Mouse (Mus musculus) forebrain, embryonic 14.5 days (tissue): ENCODE measurements at regions not wholly inside any gene's neighbourhood (a gene's known extent, or its start where the extent isn't known, plus 50 kb on each side); places are given as distances from the start of the nearest gene placed in this dataset.

Source experiments
- ATAC-seq: fragments of 200-750 bp; cut with Nextera tagmentation; 2 replicates; pipeline ENCODE4 v1.8.0; 2017; ENCODE audit warnings: mild to moderate bottlenecking, moderate library complexity
- DNase-seq: peaks from one replicate; pipeline ENCODE4 v3.0.0-alpha.2; 2015; ENCODE audit warnings: low spot score
- H3K27ac ChIP-seq: fragments of 300-500 bp; sonication (generic); 2 replicates; pipeline ENCODE4 v1.5.1; 2014; ENCODE audit warnings: low read depth, mild to moderate bottlenecking, control low read depth, low read length, moderate library complexity
- H3K27me3 ChIP-seq: fragments of 300-500 bp; sonication (generic); replicated peaks from 2 replicates; pipeline ENCODE4 v1.6.1; 2014; ENCODE audit warnings: low read length, control low read depth, mixed read lengths; ENCODE audit not compliant: control insufficient read depth, insufficient read depth
- H3K36me3 ChIP-seq: fragments of 300-500 bp; sonication (generic); 2 replicates; pipeline ENCODE4 v1.6.1; 2014; ENCODE audit warnings: low read length, control low read depth; ENCODE audit not compliant: control insufficient read depth, insufficient read depth
- H3K4me1 ChIP-seq: fragments of 300-500 bp; sonication (generic); 2 replicates; pipeline ENCODE4 v1.6.1; 2014; ENCODE audit warnings: antibody characterized with exemption, low read length, control low read depth; ENCODE audit not compliant: control insufficient read depth, insufficient read depth
- H3K4me2 ChIP-seq: fragments of 300-500 bp; sonication (generic); 2 replicates; pipeline ENCODE4 v1.6.1; 2014; ENCODE audit warnings: mild to moderate bottlenecking, control low read depth, low read length
- H3K4me3 ChIP-seq: fragments of 300-500 bp; sonication (generic); 2 replicates; pipeline ENCODE4 v1.5.1; 2014; ENCODE audit warnings: low read depth, low read length, control low read depth
- H3K9ac ChIP-seq: fragments of 300-500 bp; sonication (generic); 2 replicates; pipeline ENCODE4 v1.6.1; 2014; ENCODE audit warnings: mild to moderate bottlenecking, low read length, control low read depth, moderate library complexity
- H3K9me3 ChIP-seq: fragments of 300-500 bp; sonication (generic); replicated peaks from 2 replicates; pipeline ENCODE4 v1.6.1; 2016; ENCODE audit warnings: low read length, control low read depth, mixed read lengths; ENCODE audit not compliant: control insufficient read depth
- WGBS: fragments of 180-500 bp; shearing (Covaris S2); extraction: QIAGEN DNeasy Blood & Tissue Kit; methylation state at CpG from one replicate; pipeline ENCODE4 v1.1.7; 2014; 5-methylcytosine and 5-hydroxymethylcytosine counted together

- Histone ChIP-seq H3K27me3 (no peaks in the 10 kb centered on the region), H3K9me3 (no peaks in the 10 kb centered on the region), H3K4me2 (no peak overlapping the region), H3K4me3 (no peak overlapping the region), H3K4me1 (no peaks in the 10 kb centered on the region), H3K9ac (no peak overlapping the region), H3K27ac (no peak overlapping the region), H3K36me3 (no peaks in the 10 kb centered on the region)
- DNase-seq: peak; percentile 7
- WGBS: 66% methylated on average over 1 of the region's 1 CpGs
- no peak for ATAC-seq
Observed at GRCm38 (mm10) chr8:75353786-75354185, 52.6 kb downstream of the Gm10358 start.

DNA sequence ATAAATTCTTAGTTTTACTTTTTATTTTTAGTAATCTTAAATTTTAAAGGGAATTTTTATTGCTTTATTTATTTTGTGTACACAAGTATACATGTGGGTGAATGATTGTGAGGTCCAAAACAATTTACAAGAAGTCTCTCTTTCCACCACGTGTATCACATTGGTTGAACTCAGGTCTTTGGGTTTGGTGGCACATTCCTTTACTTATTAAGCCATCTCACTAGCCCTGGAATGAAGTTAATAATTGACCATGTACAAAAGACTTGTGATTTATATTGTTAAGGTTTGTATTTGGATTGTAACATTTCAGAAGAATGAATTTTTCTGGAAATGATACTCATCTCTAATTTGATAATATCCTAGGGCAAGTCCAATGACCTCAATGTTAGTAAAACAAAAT lies 56.2 kb downstream of the Gm10358 start:
- no peak for DNase-seq
- Histone ChIP-seq H3K4me3 (no peak overlapping the region), H3K4me2 (no peak overlapping the region), H3K4me1 (no peaks in the 10 kb centered on the region), H3K9ac (no peak overlapping the region), H3K9me3 (no peaks in the 10 kb centered on the region), H3K27me3 (no peaks in the 10 kb centered on the region), H3K36me3 (no peaks in the 10 kb centered on the region), H3K27ac (no peak overlapping the region)
- 80% methylated on average over 1 of the region's 1 CpGs for WGBS
- no peak for ATAC-seq

DNA sequence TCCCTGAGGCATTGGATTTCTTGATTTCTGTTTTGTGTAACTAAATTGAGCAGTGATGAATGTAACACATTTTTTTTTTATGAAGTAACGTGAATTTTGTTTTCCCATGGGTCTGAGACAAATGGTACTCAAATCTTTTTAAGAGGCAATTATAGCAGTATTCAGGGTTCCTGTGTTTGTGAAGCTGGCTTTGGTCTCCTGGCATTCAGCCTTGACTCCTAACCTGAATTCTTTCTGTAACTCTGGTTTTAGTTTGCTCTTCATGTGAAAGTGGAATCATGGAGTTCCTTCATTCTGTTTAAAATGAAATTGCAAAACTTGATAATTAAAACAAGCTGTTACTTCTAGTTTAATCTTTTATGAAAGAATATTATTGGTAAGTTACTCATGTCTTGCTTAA lies 58.3 kb downstream of the Gm10358 start:
- no peak for ATAC-seq
- Histone ChIP-seq H3K4me1 (no peaks in the 10 kb centered on the region), H3K9ac (no peak overlapping the region), H3K27ac (no peak overlapping the region), H3K4me2 (no peak overlapping the region), H3K36me3 (no peaks in the 10 kb centered on the region), H3K9me3 (no peaks in the 10 kb centered on the region), H3K27me3 (no peaks in the 10 kb centered on the region), H3K4me3 (no peak overlapping the region)
- whole genome bisulfite sequencing: 70% methylated on average over 1 of the region's 1 CpGs
- DNase-seq: no peak

GRCm38 (mm10) chr8:75320614-75321013 lies 85.8 kb downstream of the Gm10358 start:
- H3K4me1 ChIP-seq: no peaks in the 10 kb centered on the region
- DNase-seq (no peak), ATAC-seq (no peak)
- no peaks in the 10 kb centered on the region for H3K36me3 ChIP-seq
- no peaks in the 10 kb centered on the region for H3K27me3 ChIP-seq
- no peak overlapping the region for H3K4me2 ChIP-seq
- WGBS: 82% methylated on average over 1 of the region's 1 CpGs
- H3K9ac ChIP-seq: no peak overlapping the region
- no peaks in the 10 kb centered on the region for H3K9me3 ChIP-seq
- no peak overlapping the region for H3K4me3 ChIP-seq
- H3K27ac ChIP-seq: no peak overlapping the region

GRCm38 (mm10) chr8:75318526-75318925 lies 87.9 kb downstream of the Gm10358 start:
- 33% methylated on average over 4 of the region's 4 CpGs for WGBS
- H3K4me3 ChIP-seq: no peak overlapping the region
- H3K9ac ChIP-seq: no peak overlapping the region
- H3K4me2 ChIP-seq: no peak overlapping the region
- H3K27ac ChIP-seq: no peak overlapping the region
- H3K9me3 ChIP-seq: no peaks in the 10 kb centered on the region
- no peaks in the 10 kb centered on the region for H3K4me1 ChIP-seq
- no peaks in the 10 kb centered on the region for H3K27me3 ChIP-seq
- ATAC-seq (no peak), DNase-seq (no peak)
- no peaks in the 10 kb centered on the region for H3K36me3 ChIP-seq

GRCm38 (mm10) chr8:75315886-75316285 lies 90.5 kb downstream of the Gm10358 start:
- no peaks in the 10 kb centered on the region for H3K9me3 ChIP-seq
- no peak overlapping the region for H3K9ac ChIP-seq
- 9% methylated on average over 3 of the region's 3 CpGs for WGBS
- H3K27me3 ChIP-seq: no peaks in the 10 kb centered on the region
- no peak overlapping the region for H3K4me3 ChIP-seq
- ATAC-seq (peak; percentile 77), DNase-seq (peak; percentile 81)
- no peaks in the 10 kb centered on the region for H3K4me1 ChIP-seq
- no peak overlapping the region for H3K27ac ChIP-seq
- no peak overlapping the region for H3K4me2 ChIP-seq
- H3K36me3 ChIP-seq: no peaks in the 10 kb centered on the region

DNA sequence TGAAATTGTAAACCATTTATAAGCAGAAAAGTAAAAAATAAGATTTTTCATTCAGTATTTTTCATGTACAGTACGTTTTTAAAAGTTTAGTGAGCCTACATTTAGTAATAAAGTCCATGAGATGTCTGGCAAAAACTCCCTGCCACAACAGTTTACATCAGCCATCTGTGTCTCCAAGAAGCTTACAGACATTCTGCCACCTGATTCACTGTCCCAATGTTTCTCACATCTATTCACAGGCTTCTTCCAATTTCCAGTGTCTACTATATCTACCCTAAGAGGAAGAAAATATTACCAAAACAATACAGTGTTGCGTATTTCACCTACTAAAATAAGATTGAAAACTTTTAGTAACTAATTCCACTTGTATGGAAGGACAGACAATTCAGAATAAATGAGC lies 95.7 kb downstream of the Rasd2 start:
- H3K36me3 ChIP-seq: no peaks in the 10 kb centered on the region
- no peak overlapping the region for H3K9ac ChIP-seq
- no peaks in the 10 kb centered on the region for H3K27me3 ChIP-seq
- H3K4me2 ChIP-seq: no peak overlapping the region
- H3K4me1 ChIP-seq: no peaks in the 10 kb centered on the region
- DNase-seq (no peak), ATAC-seq (no peak)
- no peak overlapping the region for H3K27ac ChIP-seq
- 75% methylated on average over 2 of the region's 2 CpGs for WGBS
- no peak overlapping the region for H3K4me3 ChIP-seq
- H3K9me3 ChIP-seq: no peaks in the 10 kb centered on the region

GRCm38 (mm10) chr8:75291921-75292320 lies 78.2 kb downstream of the Rasd2 start:
- no peaks in the 10 kb centered on the region for H3K27me3 ChIP-seq
- DNase-seq (no peak), ATAC-seq (no peak)
- no peak overlapping the region for H3K4me3 ChIP-seq
- H3K4me1 ChIP-seq: no peaks in the 10 kb centered on the region
- no peak overlapping the region for H3K9ac ChIP-seq
- no peaks in the 10 kb centered on the region for H3K9me3 ChIP-seq
- H3K4me2 ChIP-seq: no peak overlapping the region
- no peaks in the 10 kb centered on the region for H3K36me3 ChIP-seq
- H3K27ac ChIP-seq: no peak overlapping the region
- WGBS: 80% methylated on average over 3 of the region's 3 CpGs

DNA sequence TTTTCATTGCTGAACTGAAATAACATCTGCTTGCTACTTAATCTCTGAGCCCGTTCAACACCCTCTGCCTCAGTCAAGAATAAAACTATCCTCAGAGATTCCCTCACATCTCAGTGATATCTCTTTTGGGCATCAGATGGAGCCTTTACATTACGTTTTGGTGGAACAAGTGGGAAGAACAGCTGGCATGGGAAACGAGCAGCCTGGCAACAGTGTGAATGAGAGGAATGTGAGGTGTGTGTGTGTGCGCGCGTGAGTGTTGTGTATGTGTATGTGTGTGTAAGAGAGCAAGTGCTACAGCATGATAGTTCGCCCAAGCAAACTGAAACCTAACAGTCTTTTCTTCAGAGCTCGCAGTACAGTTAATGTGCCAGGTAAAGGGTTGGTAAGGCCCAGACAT lies 76.2 kb downstream of the Rasd2 start:
- H3K9me3 ChIP-seq: no peaks in the 10 kb centered on the region
- DNase-seq (no peak), ATAC-seq (no peak)
- H3K36me3 ChIP-seq: no peaks in the 10 kb centered on the region
- H3K4me2 ChIP-seq: no peak overlapping the region
- no peaks in the 10 kb centered on the region for H3K4me1 ChIP-seq
- 82% methylated on average over 8 of the region's 8 CpGs for WGBS
- no peaks in the 10 kb centered on the region for H3K27me3 ChIP-seq
- no peak overlapping the region for H3K27ac ChIP-seq
- no peak overlapping the region for H3K9ac ChIP-seq
- no peak overlapping the region for H3K4me3 ChIP-seq
